Mouse (Mus musculus) small intestine, adult 2 months (tissue): ENCODE results near the gene Cdkl5.

Experiments used
- CTCF ChIP-seq: fragments of 200-500 bp; IDR thresholded peaks from 2 replicates; pipeline ENCODE4 v1.5.1; 2012; ENCODE audit warnings: low read depth, mild to moderate bottlenecking, control low read depth, inconsistent platforms, low read length, moderate library complexity, mixed read lengths; ENCODE audit not compliant: insufficient replicate concordance, insufficient read length; ENCODE audit errors: extremely low read depth
- POLR2A ChIP-seq: fragments of 200-500 bp; IDR thresholded peaks from 2 replicates; pipeline ENCODE4 v1.6.1; 2012; ENCODE audit warnings: low read depth, mild to moderate bottlenecking, control low read depth, inconsistent platforms, low read length, moderate library complexity

GRCm38 (mm10) chrX:161033235-161033803, 38.8 kb upstream of the Cdkl5 start:
- TF ChIP-seq POLR2A (no peak), CTCF (no peak)
